Mouse (Mus musculus) olfactory bulb, adult 2 months (tissue): ENCODE data around the gene Itpk1.

Experiments
- CTCF ChIP-seq: fragments of 200-500 bp; IDR thresholded peaks from 2 replicates; pipeline ENCODE4 v1.5.1; 2012; ENCODE audit warnings: low read depth, mild to moderate bottlenecking, low read length, moderate library complexity; ENCODE audit not compliant: insufficient read depth
- POLR2A ChIP-seq: fragments of 200-500 bp; IDR thresholded peaks from 2 replicates; pipeline ENCODE4 v1.6.1; 2012; ENCODE audit warnings: mild to moderate bottlenecking, low read depth, low read length, moderate library complexity; ENCODE audit not compliant: insufficient read depth

GRCm38 (mm10) chr12:102557372-102557771 is 147.4 kb downstream of the Itpk1 start:
- no peak for TF ChIP-seq CTCF
- no peak for TF ChIP-seq POLR2A
